Mouse (Mus musculus) left cerebral cortex, postnatal 10 days (tissue): ENCODE data around the gene Wwc1. TPM values are rescaled to one million over a fixed set of nuclear protein-coding genes. Genes with fewer than 3 reads are reported as not detected.
A peak's percentile ranks its signal among the peaks of the same experiment; 100 is the strongest.
"Not testable (repeated sequence)": the region's sequence is repeated elsewhere in the genome, so short reads cannot be mapped to it uniquely, and the experiment has no call there.

Experiments used
- DNase-seq, 2 experiments: peaks; one replicate each; pipeline ENCODE4 v3.0.0; 2021 to 2022; ENCODE audit warnings: low spot score in 2 of 2, mixed read lengths in 1 of 2; ENCODE audit errors: extremely low spot score in 1 of 2
- intact Hi-C: fragments of 180-260 bp; cut with DNase I; formaldehyde crosslinking; loops from one replicate; pipeline ENCODE4 v1.15.1; 2025
- total RNA-seq, 2 experiments: library from RNA; stranded (reverse); gene quantifications; 2 replicates each; pipeline ENCODE4 v1.2.3; 2021

The Wwc1 gene
- total RNA-seq, 2 experiments from 2014 or later, result 127 to 158 TPM

DNA sequence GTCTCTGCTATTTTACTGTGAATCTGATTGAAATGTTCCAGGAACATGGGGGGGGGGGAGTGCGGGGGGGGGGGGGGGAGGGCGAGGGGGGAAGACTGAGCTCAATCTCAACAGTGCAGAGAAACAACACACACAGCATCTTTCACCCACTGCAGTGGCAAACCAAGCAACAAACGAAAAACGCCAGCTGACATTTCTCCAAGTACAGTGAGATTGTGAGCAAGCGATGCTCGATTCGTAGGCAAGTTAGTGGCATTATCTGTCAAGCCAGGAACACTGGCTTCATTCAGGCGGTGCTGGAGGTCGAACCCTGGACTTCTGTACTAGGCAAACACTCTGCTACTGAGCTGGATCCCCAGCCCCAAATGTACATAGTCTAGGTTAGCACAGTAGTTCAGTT lies 124.8 kb downstream of the Wwc1 start:
- no peak for DNase-seq
- intact Hi-C loops, result loop anchor here (5.0 kb wide), 2 partner anchors 127 to 142 kb away; partner anchors contain the start of gene Wwc1

DNA sequence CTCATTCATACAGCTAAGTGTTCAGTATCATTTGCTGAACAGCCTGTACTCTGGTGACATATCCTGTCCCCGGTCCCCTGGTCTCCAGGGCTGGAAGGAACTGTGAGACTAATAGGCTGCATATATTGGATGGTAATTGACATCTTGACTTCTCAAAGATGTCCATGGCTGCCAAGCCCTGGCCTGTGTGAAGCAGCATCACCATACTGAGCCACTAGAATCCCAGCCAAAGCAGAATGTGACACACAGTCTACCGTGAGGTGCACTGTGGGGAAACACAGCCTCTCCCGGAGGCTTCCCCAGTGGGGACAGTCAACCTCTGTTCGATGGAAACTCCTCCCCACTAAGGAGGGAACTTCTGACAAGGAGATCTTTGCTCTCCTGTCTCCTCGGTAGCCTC lies 125.4 kb downstream of the Wwc1 start:
- DNase-seq, result no peak
- intact Hi-C loops, result loop anchor here (5.0 kb wide), 2 partner anchors 127 to 142 kb away; partner anchors contain the start of gene Wwc1

DNA sequence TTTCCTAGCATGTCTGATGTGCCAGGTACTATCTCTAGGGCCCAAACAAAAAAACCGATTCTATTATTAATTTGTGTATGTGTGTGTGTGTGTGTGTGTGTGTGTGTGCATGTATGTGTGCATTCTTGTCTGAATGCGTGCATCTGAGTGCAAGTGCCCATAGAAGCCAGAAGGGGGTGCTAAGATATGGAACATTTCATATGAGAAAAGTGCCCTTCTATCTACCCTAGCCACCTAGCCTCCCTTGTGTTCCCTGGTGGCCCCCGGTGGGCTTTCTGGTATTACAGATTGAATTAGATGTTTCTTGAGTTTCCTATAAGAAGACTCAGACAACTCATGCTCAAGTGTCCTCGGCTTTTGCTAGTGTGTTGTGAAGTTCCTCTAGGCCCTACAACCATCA lies 126.7 kb downstream of the Wwc1 start:
- DNase-seq, result no peak
- intact Hi-C loops, result no loop called here

DNA sequence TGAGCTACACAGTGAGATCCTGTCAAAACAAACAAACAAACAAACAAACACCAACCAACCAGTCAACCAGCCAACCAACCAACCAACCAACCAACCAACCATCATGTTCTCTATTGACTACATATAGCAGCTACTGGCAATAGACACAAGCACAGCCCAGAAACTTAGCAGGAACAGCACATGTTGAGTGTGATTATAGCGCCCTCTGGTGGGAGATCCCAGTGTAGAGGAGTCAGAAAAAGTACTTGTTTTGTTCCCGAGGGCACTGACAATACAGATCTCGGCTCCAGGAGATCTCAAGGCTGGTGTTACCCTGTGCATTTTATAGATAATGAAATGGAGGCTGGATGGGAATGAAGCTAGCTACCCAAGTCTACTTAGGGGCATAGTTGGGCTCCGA lies 127.6 kb downstream of the Wwc1 start:
- no peak for DNase-seq

DNA sequence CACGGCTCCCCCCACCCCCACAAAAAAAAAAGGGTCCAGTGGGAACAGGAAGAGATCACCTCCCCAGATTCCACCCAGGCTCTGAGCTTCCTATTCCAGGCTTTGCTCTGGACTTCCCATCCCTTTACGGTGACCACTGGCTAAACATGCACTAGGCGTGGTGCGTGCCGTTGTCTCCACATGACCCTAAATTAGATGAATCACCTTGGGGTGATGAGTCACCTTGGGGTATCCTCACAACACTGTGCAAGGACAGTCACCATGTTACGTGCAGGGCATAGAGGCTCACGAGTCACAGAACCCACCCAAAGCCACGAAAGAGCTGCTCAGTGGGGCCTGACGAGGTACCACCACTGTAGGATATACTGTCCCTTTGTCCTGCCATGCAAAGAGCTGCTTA lies 136.0 kb downstream of the Wwc1 start:
- intact Hi-C loops, result no loop called here
- DNase-seq, result no peak

More for the DNA sequence above, 127.6 kb downstream of the Wwc1 start:
- intact Hi-C loops, result no loop called here

DNA sequence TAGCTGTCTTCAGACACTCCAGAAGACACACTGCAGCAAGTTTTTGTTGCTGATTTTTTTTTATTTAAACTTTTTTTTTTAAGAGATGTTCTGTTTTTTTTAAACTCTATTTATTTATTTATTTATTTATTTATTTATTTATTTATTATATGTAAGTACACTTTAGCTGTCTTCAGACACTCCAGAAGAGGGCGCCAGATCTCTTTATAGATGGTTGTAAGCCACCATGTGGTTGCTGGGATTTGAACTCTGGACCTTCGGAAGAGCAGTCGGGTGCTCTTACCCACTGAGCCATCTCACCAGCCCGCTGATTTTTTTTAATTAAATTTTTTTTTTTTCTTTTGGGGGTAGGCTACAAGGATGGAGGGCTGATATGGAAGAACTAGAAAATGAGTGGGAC lies 137.8 kb downstream of the Wwc1 start:
- intact Hi-C loops, DNase-seq: not testable (repeated sequence)

DNA sequence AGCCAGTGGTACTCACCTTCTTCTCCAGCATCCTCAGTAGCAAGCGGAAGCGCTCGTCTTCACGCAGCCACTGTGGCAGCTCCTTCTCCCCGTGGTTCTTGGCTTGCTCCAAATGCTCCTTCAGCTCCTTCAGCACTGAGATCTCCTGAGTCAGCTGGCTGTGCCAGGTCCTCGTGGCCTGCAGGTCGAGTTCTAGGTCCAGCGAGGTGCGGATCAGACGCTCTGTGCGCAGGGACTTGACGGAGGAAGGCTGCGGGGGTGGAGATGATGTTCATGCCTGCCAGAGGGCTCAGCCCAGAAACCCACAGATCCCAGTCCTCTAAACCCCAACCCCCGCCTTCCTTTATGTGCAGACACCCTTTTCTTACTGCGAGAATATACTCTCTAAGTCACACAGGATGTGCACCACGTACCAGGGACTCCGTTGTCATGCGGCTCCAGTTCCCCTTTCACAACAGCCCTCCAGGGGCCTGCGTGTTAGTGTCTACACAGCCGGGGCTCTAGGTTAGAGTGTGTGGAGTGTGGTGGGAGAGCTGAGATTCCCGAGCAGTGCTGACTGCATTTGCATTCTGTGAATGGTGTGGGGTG lies 138.5 kb downstream of the Wwc1 start:
- intact Hi-C loops, result no loop called here
- DNase-seq, result no peak

DNA sequence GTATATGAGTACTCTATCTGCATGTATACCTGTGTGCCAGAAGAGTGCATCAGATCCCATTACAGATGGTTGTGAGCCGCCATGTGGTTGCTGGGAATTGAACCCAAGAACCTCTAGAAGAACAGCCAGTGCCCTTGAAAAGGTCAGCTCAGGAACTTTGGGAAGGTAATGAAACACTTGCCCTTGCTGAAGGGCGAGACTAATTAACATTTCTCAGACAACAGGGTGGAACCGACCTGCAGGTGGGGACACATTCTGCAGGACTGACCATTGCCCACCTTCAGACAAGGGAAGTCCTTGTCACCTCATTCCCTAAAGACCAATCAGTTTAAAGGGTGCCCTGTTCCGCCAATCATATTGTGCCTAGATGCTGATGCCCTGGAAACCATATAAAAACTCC lies 139.5 kb downstream of the Wwc1 start:
- intact Hi-C loops, DNase-seq: not testable (repeated sequence)

DNA sequence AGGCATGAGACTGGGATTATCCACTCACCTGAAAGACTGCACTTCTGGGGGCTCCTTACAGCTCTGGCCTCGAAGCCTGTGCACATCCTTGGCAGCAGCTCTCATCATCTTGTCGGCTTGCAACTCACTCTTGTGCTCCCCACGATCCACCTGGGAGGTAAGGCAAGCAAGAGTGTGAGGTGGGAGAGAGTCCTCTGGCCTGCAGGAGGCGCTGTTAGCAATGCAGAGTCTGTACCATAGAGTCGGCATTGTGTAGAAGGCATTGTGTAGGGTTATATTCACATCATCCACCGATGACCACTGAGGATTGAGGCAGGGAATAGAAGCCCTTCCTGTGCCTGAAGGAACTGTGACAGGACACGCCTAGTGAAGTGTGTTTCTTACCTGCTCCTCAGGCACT lies 140.0 kb downstream of the Wwc1 start:
- no peak for DNase-seq
- intact Hi-C loops, result no loop called here

DNA sequence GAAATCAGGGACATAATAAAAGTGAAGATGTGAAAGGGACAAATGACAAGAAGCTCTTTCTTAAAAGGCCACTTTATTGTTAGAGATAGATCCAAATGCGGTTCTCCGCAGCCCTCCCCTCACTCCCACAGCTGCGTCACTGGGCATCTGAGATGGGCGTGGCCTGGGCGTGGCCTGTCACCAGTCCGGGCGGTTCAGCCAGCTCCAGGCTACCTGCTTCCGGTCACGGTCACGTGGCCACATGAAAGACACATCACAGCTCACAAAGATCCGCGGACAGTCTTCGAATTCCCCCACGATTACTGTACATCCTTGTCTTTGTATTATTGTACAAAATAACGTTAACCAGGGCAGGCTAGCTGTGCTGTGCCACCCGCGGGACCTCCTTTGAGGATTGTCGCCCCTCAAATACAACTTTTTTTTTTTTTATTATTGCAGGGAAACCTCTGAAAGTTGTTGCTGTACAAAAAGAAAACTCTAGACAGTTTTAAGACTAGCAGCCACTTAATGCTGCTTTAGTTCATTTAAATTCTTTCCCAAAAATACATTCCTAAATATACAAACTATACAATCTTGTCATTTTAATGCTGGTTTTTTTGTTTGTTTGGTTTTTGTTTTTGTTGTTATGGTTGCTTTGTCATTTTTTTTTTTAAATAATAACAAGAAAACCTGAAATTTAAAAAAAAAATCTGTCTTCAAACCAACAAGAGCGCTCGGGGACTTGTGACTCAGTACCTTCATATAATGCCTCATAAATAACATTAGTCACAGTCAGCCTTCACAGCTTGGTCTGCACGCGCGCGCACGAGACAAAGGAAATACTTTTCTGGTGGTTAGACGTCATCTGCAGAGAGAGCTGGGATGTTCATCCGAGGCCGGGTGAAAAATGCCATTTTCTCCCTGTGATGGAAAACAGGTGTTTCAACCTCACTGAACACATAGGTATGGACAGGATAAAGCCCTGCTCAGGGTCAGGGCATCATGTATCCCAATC lies 141.7 kb downstream of the Wwc1 start:
- intact Hi-C loops, result loop anchor here (5.0 kb wide), 1 partner anchor 164 kb away; no protein-coding TSS in a partner anchor
- peak; percentile 47 to 94 for DNase-seq

DNA sequence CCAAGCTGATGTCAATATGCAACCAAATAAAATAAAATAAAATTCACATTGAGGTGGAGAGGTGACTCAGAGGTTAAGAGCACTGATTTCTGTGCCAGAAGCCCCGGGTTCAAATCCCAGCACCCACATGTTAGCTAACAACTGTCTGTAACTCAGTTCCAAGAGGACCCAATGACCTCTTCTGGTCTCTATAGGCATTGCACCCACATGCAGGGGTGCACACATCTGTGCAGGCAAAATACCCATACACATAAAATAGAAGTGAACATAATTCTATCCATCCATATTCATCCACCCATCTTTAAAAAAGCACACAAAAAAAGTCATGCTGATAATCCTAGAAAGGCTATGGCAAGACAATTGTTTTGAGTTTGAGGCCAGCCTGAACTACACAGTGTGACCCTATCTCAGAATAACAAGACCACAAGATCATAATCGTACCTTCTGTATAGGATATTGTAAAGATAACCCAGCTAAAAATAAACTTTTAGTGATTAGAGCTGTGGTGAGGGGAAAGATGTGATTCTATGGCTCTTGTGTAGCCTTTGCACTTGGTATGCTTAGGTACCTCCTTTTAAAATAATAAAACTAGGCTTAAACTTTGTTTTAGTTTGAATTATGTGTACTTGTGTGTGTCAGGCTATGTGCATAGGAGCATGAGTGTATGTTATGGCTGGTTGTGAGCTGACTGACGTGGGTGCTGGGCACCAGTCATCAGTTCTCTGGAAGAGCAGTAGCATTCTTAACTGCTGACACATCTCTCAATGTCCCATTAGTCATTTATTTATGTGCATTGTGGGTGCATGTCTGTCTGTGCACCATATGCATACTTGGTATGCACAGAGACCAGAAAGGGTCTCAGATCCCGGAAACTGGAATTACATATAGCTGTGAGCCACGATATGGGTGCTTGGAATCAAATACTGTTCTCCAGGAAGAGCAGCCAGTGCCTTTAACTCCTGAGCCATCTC lies 142.9 kb downstream of the Wwc1 start:
- intact Hi-C loops, result loop anchor here (5.0 kb wide), 1 partner anchor 165 kb away; no protein-coding TSS in a partner anchor
- DNase-seq, result no peak

DNA sequence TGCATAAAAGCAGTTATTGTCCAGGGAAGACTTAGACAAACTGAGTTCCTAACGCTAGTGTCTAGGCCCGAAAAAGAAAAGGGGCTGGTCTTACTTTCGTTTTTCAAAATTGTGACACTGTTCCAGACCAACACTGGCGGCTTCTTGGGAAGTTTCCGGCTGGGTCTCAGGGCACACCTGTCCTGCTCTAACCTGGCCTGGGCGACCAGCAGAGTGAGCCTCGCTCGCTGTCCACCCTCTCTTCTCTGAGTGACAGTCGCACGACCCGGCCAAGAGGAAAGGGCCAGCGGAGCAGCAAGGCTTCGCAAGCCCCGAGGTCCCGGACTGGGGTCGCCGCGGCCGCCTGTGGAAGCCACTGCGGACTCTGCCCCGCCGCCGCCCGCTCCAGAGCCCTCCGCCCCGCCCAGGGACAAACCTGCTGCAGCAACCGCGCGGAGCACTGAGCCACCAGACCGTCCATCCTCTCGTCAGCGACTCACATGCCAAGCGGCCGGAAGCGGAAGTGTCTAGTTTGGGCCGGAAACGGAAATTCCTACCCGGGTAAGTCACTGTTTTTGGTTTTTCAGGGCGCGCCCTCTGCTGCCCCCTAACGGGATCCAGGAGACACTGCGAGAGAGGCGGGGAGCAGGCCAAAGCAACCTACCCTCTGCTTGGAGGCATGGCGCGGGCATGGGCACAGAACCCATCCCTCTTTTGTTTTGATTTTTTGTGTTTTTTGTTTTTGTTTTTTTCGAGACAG lies 146.1 kb downstream of the Wwc1 start, which contains the start of gene Rars:
TSS of gene Rars (minus strand) at position 485 of the 739 bp plus-strand sequence.
- intact Hi-C loops, result no loop called here

DNA sequence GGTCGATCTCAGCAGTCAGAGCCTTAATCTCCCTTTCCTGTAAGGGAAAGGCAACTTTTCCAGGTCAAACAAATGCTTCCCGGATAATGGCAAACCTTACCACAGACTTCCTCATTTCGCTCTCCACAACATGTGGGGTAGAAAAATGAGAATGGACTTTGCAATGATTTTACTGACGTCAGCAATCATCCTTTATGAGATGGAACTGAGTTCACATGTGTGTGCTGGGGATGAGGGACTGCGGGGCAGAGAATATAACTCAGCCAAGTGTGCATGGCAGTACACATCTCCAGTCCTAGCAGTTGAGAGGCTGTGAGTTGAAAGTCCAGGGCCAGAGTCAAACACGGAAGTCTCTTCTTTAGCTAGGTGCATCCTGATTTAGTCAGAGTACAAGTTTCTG lies 147.1 kb downstream of the Wwc1 start:
- intact Hi-C loops, result no loop called here
- no peak for DNase-seq

More for the DNA sequence above, 146.1 kb downstream of the Wwc1 start, which contains the start of gene Rars:
- DNase-seq, result peak; percentile 92 to 94

DNA sequence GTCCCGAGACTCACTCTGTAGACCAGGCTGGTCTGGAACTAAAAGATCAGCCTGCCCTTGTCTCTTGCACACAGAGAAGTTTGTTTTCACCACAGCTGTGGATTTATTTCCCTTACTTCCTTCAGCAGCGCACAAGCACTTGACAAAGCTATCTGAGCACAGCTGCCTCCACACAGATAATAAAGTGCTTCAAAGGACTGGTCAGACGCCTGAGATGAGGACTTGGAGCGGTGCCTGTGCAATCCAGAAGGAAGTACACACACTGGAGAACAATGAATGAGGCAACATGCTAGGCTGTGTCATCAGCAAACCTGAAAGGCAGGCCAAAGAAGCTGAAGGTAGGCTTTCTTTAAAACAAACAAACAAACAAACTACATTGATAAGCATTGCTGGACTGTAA lies 148.2 kb downstream of the Wwc1 start:
- DNase-seq, result peak in 1 of 2 experiments; percentile 28
- intact Hi-C loops, result no loop called here

DNA sequence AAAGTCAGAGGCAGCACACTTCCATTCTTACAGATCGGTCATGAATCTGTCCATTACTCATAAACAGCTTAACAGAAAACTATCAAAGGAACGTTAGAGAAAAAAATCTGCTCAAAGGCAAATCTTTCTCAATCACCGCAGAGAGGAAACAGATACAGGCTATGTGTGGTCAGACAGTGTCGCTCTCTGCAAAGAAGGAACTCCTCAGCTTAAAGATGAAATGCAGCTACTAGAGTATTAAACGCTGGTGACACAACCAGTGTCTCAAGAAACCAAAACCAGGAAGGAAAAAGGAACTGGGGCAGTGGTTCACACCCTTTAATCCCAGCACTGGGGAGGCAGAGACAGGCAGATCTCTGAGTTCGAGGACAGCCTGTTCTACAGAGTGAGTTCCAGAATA lies 152.6 kb downstream of the Wwc1 start:
- intact Hi-C loops, result no loop called here
- no peak for DNase-seq

DNA sequence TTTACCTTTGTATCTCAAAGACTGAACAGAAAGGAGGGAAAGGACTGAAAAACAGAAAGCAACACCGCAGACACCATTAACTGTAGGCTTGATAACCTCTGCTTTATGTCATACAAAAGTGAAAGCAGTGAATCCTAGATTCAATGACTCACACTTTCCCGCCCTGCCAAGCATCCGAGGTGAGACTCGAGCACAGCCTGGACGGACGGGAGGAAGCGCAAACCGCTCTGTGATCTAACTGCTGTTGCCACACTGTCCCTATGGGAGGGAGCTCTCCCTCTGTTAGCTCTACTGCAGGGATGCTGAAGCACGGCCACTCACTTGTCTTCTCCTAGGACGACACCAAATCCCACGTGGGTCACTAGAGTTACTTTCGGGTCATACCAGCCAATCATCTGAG lies 164.0 kb downstream of the Wwc1 start:
- no peak for DNase-seq

DNA sequence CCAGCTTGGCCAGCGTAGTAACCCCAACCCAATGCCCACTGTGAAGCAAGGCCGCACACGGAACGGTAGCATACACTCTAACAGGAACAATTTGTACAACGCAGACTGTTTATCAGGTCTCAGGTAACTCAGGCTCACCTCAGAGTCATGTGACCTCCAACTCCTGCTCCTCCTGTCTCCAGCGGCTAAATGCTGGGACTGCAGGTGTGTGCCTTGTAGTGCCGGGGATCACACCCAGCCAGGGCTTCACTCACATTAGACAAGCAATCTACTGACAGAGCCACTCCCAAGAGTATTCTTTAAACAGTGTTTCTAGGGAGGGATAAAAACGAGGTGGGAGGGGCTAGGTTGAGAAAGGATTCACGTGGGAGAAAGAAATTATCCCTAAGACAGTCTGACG lies 168.9 kb downstream of the Wwc1 start:
- intact Hi-C loops, result no loop called here

More for the DNA sequence above, 164.0 kb downstream of the Wwc1 start:
- intact Hi-C loops, result no loop called here

DNA sequence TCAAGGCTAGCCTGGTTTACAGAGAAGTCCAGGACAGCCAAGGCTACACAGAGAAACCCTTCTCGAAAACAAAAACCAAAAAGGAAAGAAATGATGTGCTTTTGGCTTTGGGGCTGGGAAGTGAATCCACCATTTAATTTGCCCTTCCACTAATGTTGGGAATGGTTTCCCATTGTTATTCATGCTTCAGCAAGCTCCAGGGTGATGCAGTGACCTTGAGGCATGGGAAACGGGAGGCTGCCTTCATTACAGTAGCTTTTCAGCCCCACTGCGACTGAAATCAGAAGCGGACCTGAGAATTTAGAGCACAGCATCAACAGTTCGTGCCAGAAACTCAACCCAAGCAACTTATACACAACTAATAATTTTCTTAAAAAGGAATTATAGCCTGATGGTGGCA lies 179.0 kb downstream of the Wwc1 start:
- no peak for DNase-seq
- intact Hi-C loops, result no loop called here

More for the DNA sequence above, 168.9 kb downstream of the Wwc1 start:
- no peak for DNase-seq
